Comparison of ENCODE assay signal across 8 mouse cellular contexts in the genomic region with DNA sequence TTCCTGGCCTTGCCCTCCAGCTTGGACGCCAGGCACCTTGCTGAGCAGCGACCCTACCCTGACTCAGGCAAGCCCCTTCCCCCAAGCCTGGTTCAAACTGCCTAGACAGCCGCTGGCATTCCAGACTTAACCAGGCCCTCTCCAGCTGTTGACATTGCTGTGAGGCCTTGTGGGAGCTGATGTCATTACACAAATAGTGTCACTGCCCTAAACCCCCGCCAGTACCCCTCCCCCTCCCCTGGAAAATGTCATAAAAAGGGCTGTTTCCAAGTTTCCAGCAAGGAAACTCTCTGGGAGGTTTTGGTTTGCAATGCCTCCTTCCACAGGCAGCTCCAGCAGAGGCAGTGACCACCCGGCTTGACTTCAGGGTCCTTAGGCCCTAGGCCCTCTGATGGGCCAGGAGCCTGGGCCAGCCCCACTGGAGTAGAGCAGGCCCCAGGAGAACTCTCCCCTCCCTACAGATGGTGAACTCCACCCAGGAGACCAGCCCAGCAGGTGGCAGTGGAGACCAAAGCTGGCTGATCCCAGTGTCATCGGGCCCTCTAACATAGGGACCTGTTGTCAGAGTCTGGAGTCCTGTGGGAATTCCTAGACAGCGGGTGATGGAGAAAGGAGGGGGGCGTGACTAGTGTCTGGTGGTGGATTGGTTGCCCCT.
DNase-seq lines count a peak whose midpoint lies in the region; ATAC-seq and TF ChIP-seq lines count a peak whose summit lies in the region.

No protein-coding gene starts in this region.

- no peak for ATAC-seq in megakaryocyte, adult 5-6 weeks (ENCODE audit: poor library complexity, severe bottlenecking)

- DNase-seq in layer of hippocampus, adult 2 months (ENCODE audit: low spot score in 2 of 2), result peak in 1 of 2 experiments; percentile 40
- DNase-seq in layer of hippocampus, adult 9-10 months (ENCODE audit: low spot score), result no peak
- DNase-seq in adipocyte (ENCODE audit: low spot score), result peak; percentile 61
- DNase-seq in heart, adult 18-20 months, result peak; percentile 69 to 80
- DNase-seq in kidney, adult 11 months, result peak; percentile 36
- DNase-seq in lung, adult 18-20 months, result peak; percentile 37 to 67
- peak; percentile 79 for DNase-seq in testis, postnatal 10 days (ENCODE audit: low spot score)

- H3K4me3 ChIP-seq in layer of hippocampus, adult 2 months, result no peak overlapping the region

- peak; percentile 75 for TF ChIP-seq CTCF in layer of hippocampus, adult 2 months (conservative IDR thresholded peaks at IDR 0.05)

- no peak overlapping the region for H3K27ac ChIP-seq in layer of hippocampus, adult 2 months
